Mouse (Mus musculus): ENCODE results near the gene 4930453N24Rik. TPM values are rescaled to one million over a fixed set of nuclear protein-coding genes. Genes with fewer than 3 reads are reported as not detected.
A peak's percentile ranks its signal among the peaks of the same experiment; 100 is the strongest.

4930453N24Rik gene
- 19.0 and 25.2 TPM in 2 replicates for polyA plus RNA-seq (2015; fragmentation: Nextera tagmentation; extraction: Ambion mirVana)

GRCm38 (mm10) chr16:64770521-64771430 is at the start of gene 4930453N24Rik:
Gene 4930453N24Rik, minus strand, starts transcription at chr16:64771161.
- H3K27me3 ChIP-seq (replicated peaks; ENCODE audit: control insufficient read depth, insufficient read depth, low read length), result no peaks in the 10 kb centered on the region
- peak; percentile 97 for ATAC-seq
- no peaks in the 10 kb centered on the region for H3K9me3 ChIP-seq (ENCODE audit: control insufficient read depth, low read length)
- 2% methylated on average over 72 of the region's 72 CpGs for WGBS
- no peaks in the 10 kb centered on the region for H3K36me3 ChIP-seq (ENCODE audit: control insufficient read depth, insufficient read depth)
- peak within 1 kb of the TSS; percentile 94 for H3K9ac ChIP-seq (replicated peaks; ENCODE audit: low read depth, low read length)
- peak within 1 kb of the TSS; percentile 91 for H3K4me3 ChIP-seq (replicated peaks; ENCODE audit: low read length)
- H3K4me1 ChIP-seq (replicated peaks; ENCODE audit: control insufficient read depth, insufficient read depth, low read length), result peaks cover 8% of the 10 kb centered on the region
- peak within 1 kb of the TSS; percentile 62 for H3K4me2 ChIP-seq (ENCODE audit: low read length)
- peak within 1 kb of the TSS; percentile 78 for H3K27ac ChIP-seq (ENCODE audit: low read length)

GRCm38 (mm10) chr16:64817094-64817765 is 46.3 kb upstream of the 4930453N24Rik start:
- WGBS, result 94% methylated on average over 3 of the region's 3 CpGs
- no peaks in the 10 kb centered on the region for H3K9me3 ChIP-seq (ENCODE audit: control insufficient read depth, low read length)

GRCm38 (mm10) chr16:64803041-64803440 is 32.1 kb upstream of the 4930453N24Rik start:
- no peak for ATAC-seq
- H3K27ac ChIP-seq (ENCODE audit: low read length), result no peak overlapping the region
- no peaks in the 10 kb centered on the region; the same call in 1 of the 2 replicates for H3K36me3 ChIP-seq (ENCODE audit: control insufficient read depth, insufficient read depth)
- no peaks in the 10 kb centered on the region for H3K9me3 ChIP-seq (ENCODE audit: control insufficient read depth, low read length)
- H3K4me3 ChIP-seq (replicated peaks; ENCODE audit: low read length), result no peak overlapping the region
- no peaks in the 10 kb centered on the region for H3K27me3 ChIP-seq (replicated peaks; ENCODE audit: control insufficient read depth, insufficient read depth, low read length)
- no peak overlapping the region for H3K4me2 ChIP-seq (ENCODE audit: low read length)
- H3K4me1 ChIP-seq (replicated peaks; ENCODE audit: control insufficient read depth, insufficient read depth, low read length), result no peaks in the 10 kb centered on the region
- WGBS, result 90% methylated on average over 3 of the region's 3 CpGs
- H3K9ac ChIP-seq (replicated peaks; ENCODE audit: low read depth, low read length), result no peak overlapping the region

More at GRCm38 (mm10) chr16:64817094-64817765, 46.3 kb upstream of the 4930453N24Rik start:
- Histone ChIP-seq H3K27ac (ENCODE audit: low read length) (no peak overlapping the region), H3K36me3 (ENCODE audit: control insufficient read depth, insufficient read depth) (peaks cover 5% of the 10 kb centered on the region; the same call in 1 of the 2 replicates), H3K4me2 (ENCODE audit: low read length) (no peak overlapping the region), H3K4me3 (replicated peaks; ENCODE audit: low read length) (no peak overlapping the region), H3K4me1 (replicated peaks; ENCODE audit: control insufficient read depth, insufficient read depth, low read length) (0 out of 2 replicates have a peak, but pooled peaks cover 3% of the 10 kb centered on the region), H3K9ac (replicated peaks; ENCODE audit: low read depth, low read length) (no peak overlapping the region), H3K27me3 (replicated peaks; ENCODE audit: control insufficient read depth, insufficient read depth, low read length) (no peaks in the 10 kb centered on the region)
- ATAC-seq, result no peak

- H3K9me3 ChIP-seq (ENCODE audit: control insufficient read depth, low read length), result no peaks in the 10 kb centered on the region
- H3K4me2 ChIP-seq (ENCODE audit: low read length), result no peak overlapping the region
- H3K27ac ChIP-seq (ENCODE audit: low read length), result no peak overlapping the region
- H3K9ac ChIP-seq (replicated peaks; ENCODE audit: low read depth, low read length), result no peak overlapping the region
- H3K27me3 ChIP-seq (replicated peaks; ENCODE audit: control insufficient read depth, insufficient read depth, low read length), result no peaks in the 10 kb centered on the region
- no peaks in the 10 kb centered on the region; the same call in 1 of the 2 replicates for H3K36me3 ChIP-seq (ENCODE audit: control insufficient read depth, insufficient read depth)
- no peak overlapping the region for H3K4me3 ChIP-seq (replicated peaks; ENCODE audit: low read length)
- no peak for ATAC-seq
- H3K4me1 ChIP-seq (replicated peaks; ENCODE audit: control insufficient read depth, insufficient read depth, low read length), result no peaks in the 10 kb centered on the region
These were observed 30.7 kb upstream of the 4930453N24Rik start for GRCm38 (mm10) chr16:64801638-64802037.

GRCm38 (mm10) chr16:64800393-64800792 is 29.4 kb upstream of the 4930453N24Rik start:
- no peak for ATAC-seq
- Histone ChIP-seq H3K9ac (replicated peaks; ENCODE audit: low read depth, low read length) (no peak overlapping the region), H3K4me1 (replicated peaks; ENCODE audit: control insufficient read depth, insufficient read depth, low read length) (no peaks in the 10 kb centered on the region), H3K4me3 (replicated peaks; ENCODE audit: low read length) (no peak overlapping the region), H3K36me3 (ENCODE audit: control insufficient read depth, insufficient read depth) (no peaks in the 10 kb centered on the region; the same call in 1 of the 2 replicates), H3K4me2 (ENCODE audit: low read length) (no peak overlapping the region), H3K9me3 (ENCODE audit: control insufficient read depth, low read length) (no peaks in the 10 kb centered on the region), H3K27me3 (replicated peaks; ENCODE audit: control insufficient read depth, insufficient read depth, low read length) (no peaks in the 10 kb centered on the region), H3K27ac (ENCODE audit: low read length) (no peak overlapping the region)
- WGBS, result 97% methylated on average over 5 of the region's 5 CpGs

GRCm38 (mm10) chr16:64794802-64795201 is 23.8 kb upstream of the 4930453N24Rik start:
- Histone ChIP-seq H3K27me3 (replicated peaks; ENCODE audit: control insufficient read depth, insufficient read depth, low read length) (no peaks in the 10 kb centered on the region), H3K9ac (replicated peaks; ENCODE audit: low read depth, low read length) (no peak overlapping the region), H3K4me2 (ENCODE audit: low read length) (no peak overlapping the region), H3K4me3 (replicated peaks; ENCODE audit: low read length) (no peak overlapping the region), H3K27ac (ENCODE audit: low read length) (no peak overlapping the region), H3K36me3 (ENCODE audit: control insufficient read depth, insufficient read depth) (no peaks in the 10 kb centered on the region), H3K4me1 (replicated peaks; ENCODE audit: control insufficient read depth, insufficient read depth, low read length) (no peaks in the 10 kb centered on the region), H3K9me3 (ENCODE audit: control insufficient read depth, low read length) (no peaks in the 10 kb centered on the region)
- no peak for ATAC-seq
- 93% methylated on average over 2 of the region's 2 CpGs for WGBS

- WGBS, result 98% methylated on average over 3 of the region's 3 CpGs
- H3K4me2 ChIP-seq (ENCODE audit: low read length), result no peak overlapping the region
These were observed 18.7 kb upstream of the 4930453N24Rik start for GRCm38 (mm10) chr16:64789706-64790105.

GRCm38 (mm10) chr16:64775516-64775915 is 4.6 kb upstream of the 4930453N24Rik start:
- H3K9me3 ChIP-seq (ENCODE audit: control insufficient read depth, low read length), result no peaks in the 10 kb centered on the region
- no peak for ATAC-seq
- H3K4me2 ChIP-seq (ENCODE audit: low read length), result no peak overlapping the region
- no peaks in the 10 kb centered on the region for H3K36me3 ChIP-seq (ENCODE audit: control insufficient read depth, insufficient read depth)
- 81% methylated on average over 1 of the region's 1 CpGs for WGBS
- H3K4me3 ChIP-seq (replicated peaks; ENCODE audit: low read length), result no peak overlapping the region
- H3K27me3 ChIP-seq (replicated peaks; ENCODE audit: control insufficient read depth, insufficient read depth, low read length), result no peaks in the 10 kb centered on the region
- no peak overlapping the region for H3K27ac ChIP-seq (ENCODE audit: low read length)
- H3K4me1 ChIP-seq (replicated peaks; ENCODE audit: control insufficient read depth, insufficient read depth, low read length), result peaks cover 3% of the 10 kb centered on the region
- H3K9ac ChIP-seq (replicated peaks; ENCODE audit: low read depth, low read length), result no peak overlapping the region

More at GRCm38 (mm10) chr16:64789706-64790105, 18.7 kb upstream of the 4930453N24Rik start:
- Histone ChIP-seq H3K9me3 (ENCODE audit: control insufficient read depth, low read length) (no peaks in the 10 kb centered on the region), H3K27ac (ENCODE audit: low read length) (no peak overlapping the region), H3K4me1 (replicated peaks; ENCODE audit: control insufficient read depth, insufficient read depth, low read length) (no peaks in the 10 kb centered on the region), H3K36me3 (ENCODE audit: control insufficient read depth, insufficient read depth) (peaks cover 5% of the 10 kb centered on the region), H3K4me3 (replicated peaks; ENCODE audit: low read length) (no peak overlapping the region), H3K9ac (replicated peaks; ENCODE audit: low read depth, low read length) (no peak overlapping the region), H3K27me3 (replicated peaks; ENCODE audit: control insufficient read depth, insufficient read depth, low read length) (no peaks in the 10 kb centered on the region)
- no peak for ATAC-seq

GRCm38 (mm10) chr16:64771431-64771818 is 464 bp upstream of the 4930453N24Rik start:
- H3K4me2 ChIP-seq (ENCODE audit: low read length), result peak overlapping the region; percentile 56
- no peak overlapping the region for H3K27ac ChIP-seq (ENCODE audit: low read length)
- peak overlapping the region; percentile 94 for H3K9ac ChIP-seq (replicated peaks; ENCODE audit: low read depth, low read length)
- H3K4me1 ChIP-seq (replicated peaks; ENCODE audit: control insufficient read depth, insufficient read depth, low read length), result peaks cover 8% of the 10 kb centered on the region
- ATAC-seq, result no peak
- H3K27me3 ChIP-seq (replicated peaks; ENCODE audit: control insufficient read depth, insufficient read depth, low read length), result no peaks in the 10 kb centered on the region
- H3K9me3 ChIP-seq (ENCODE audit: control insufficient read depth, low read length), result no peaks in the 10 kb centered on the region
- H3K36me3 ChIP-seq (ENCODE audit: control insufficient read depth, insufficient read depth), result no peaks in the 10 kb centered on the region
- H3K4me3 ChIP-seq (replicated peaks; ENCODE audit: low read length), result peak overlapping the region; percentile 91
- WGBS, result 90% methylated on average over 2 of the region's 2 CpGs

Data from forebrain, embryonic 16.5 days (tissue).